Mouse (Mus musculus): ENCODE measurements around the gene Myo9a.

GRCm38 (mm10) chr9:59760515-59760914 is 9.8 kb downstream of the Myo9a start:
- no peak for TF ChIP-seq CTCF (IDR thresholded peaks at IDR 0.05; ENCODE audit: low read depth, low read length)
- TF ChIP-seq POLR2AphosphoS5 (IDR thresholded peaks at IDR 0.05; ENCODE audit: insufficient replicate concordance, low read depth, low read length) = no peak
- no peak for TF ChIP-seq GATA1 (IDR thresholded peaks at IDR 0.05; ENCODE audit: borderline replicate concordance, low read length)
- TF ChIP-seq TAL1 (conservative IDR thresholded peaks at IDR 0.05; ENCODE audit: low read depth, low read length) = no peak
